9 mouse cellular contexts compared by ENCODE assay signal in genomic region chr6:90462841-90463227, GRCm38 (mm10). TPM values are rescaled to one million over a fixed set of nuclear protein-coding genes. Genes with fewer than 3 reads are reported as not detected.
A peak's percentile ranks its signal among the peaks of the same experiment; 100 is the strongest.
DNase-seq lines count a peak whose midpoint lies in the region; ATAC-seq and TF ChIP-seq lines count a peak whose summit lies in the region.
"Had no signal": no experiment of that assay in that cellular context is flagged by ENCODE, and none has a peak within 500 bp of the region (broad histone marks: within the 10 kb centered on the region; RNA-seq: fewer than 3 reads in every experiment).

No protein-coding gene starts in this region.

- ATAC-seq in forebrain, embryonic 11.5 days (replicated peaks; ENCODE audit: low FRiP score): peak; percentile 62
- ATAC-seq in intestine, embryonic 16.5 days: peak; percentile 45
- peak; percentile 31 for ATAC-seq in midbrain, embryonic 12.5 days (ENCODE audit: low FRiP score, low read depth)
- ATAC-seq in stomach, postnatal 0 days (ENCODE audit: low FRiP score, low TSS enrichment): peak; percentile 22

- TF ChIP-seq POLR2A in kidney, adult 2 months (IDR thresholded peaks at IDR 0.05; ENCODE audit: low read depth, low read length): peak; percentile 14

- peaks cover 1% of the 10 kb centered on the region; the same call in 1 of the 2 replicates for H3K36me3 ChIP-seq in kidney, adult 2 months (ENCODE audit: control insufficient read depth, insufficient read depth, low read length)
- H3K36me3 ChIP-seq in forebrain, embryonic 11.5 days (ENCODE audit: control insufficient read depth, insufficient read depth, low read length): no peaks in the 10 kb centered on the region
- H3K36me3 ChIP-seq in intestine, embryonic 16.5 days (ENCODE audit: control insufficient read depth, insufficient read depth, low read length): no peaks in the 10 kb centered on the region
- no peaks in the 10 kb centered on the region for H3K36me3 ChIP-seq in midbrain, embryonic 12.5 days
- peaks cover 4% of the 10 kb centered on the region; the same call in 1 of the 2 replicates for H3K36me3 ChIP-seq in stomach, postnatal 0 days (ENCODE audit: control insufficient read depth, insufficient read depth, low read length)

- peak overlapping the region; percentile 89 for H3K4me3 ChIP-seq in kidney, adult 2 months (ENCODE audit: insufficient read depth, low read depth, low read length)
- H3K4me3 ChIP-seq in forebrain, embryonic 11.5 days (ENCODE audit: low read depth, low read length): peak overlapping the region; percentile 59
- peak overlapping the region; percentile 68 for H3K4me3 ChIP-seq in intestine, embryonic 16.5 days (ENCODE audit: low read length)
- peak overlapping the region; percentile 67 for H3K4me3 ChIP-seq in midbrain, embryonic 12.5 days
- H3K4me3 ChIP-seq in stomach, postnatal 0 days (ENCODE audit: low read depth, low read length): peak overlapping the region; percentile 64

- TF ChIP-seq CTCF in kidney, adult 2 months (conservative IDR thresholded peaks at IDR 0.05; ENCODE audit: insufficient read depth, insufficient read length, low read depth, low read length): no peak
- TF ChIP-seq CTCF in stomach, postnatal 0 days (IDR thresholded peaks at IDR 0.05; ENCODE audit: low read depth): no peak

- peak overlapping the region; percentile 96 for H3K27ac ChIP-seq in kidney, adult 2 months (ENCODE audit: insufficient read depth, low read depth, low read length)
- H3K27ac ChIP-seq in forebrain, embryonic 11.5 days (ENCODE audit: low read depth, low read length): no peak overlapping the region
- H3K27ac ChIP-seq in intestine, embryonic 16.5 days (ENCODE audit: low read length): peak overlapping the region; percentile 11; the same call in 1 of the 2 replicates
- no peak overlapping the region for H3K27ac ChIP-seq in midbrain, embryonic 12.5 days (replicated peaks)
- peak overlapping the region; percentile 71 for H3K27ac ChIP-seq in stomach, postnatal 0 days (replicated peaks)

- H3K4me2 ChIP-seq in forebrain, embryonic 11.5 days (ENCODE audit: low read depth, low read length, severe bottlenecking): peak overlapping the region; percentile 100
- peak overlapping the region; percentile 100 for H3K4me2 ChIP-seq in intestine, embryonic 16.5 days (ENCODE audit: low read depth, low read length)
- peak overlapping the region; percentile 100 for H3K4me2 ChIP-seq in midbrain, embryonic 12.5 days (replicated peaks)
- peak overlapping the region; percentile 100 for H3K4me2 ChIP-seq in stomach, postnatal 0 days (replicated peaks; ENCODE audit: low read depth)

- WGBS in kidney, adult 2 months: 1% methylated on average over 38 of the region's 38 CpGs
- under 1% methylated on average over 37 of the region's 38 CpGs for WGBS in forebrain, embryonic 11.5 days
- WGBS in intestine, embryonic 16.5 days: under 1% methylated on average over 38 of the region's 38 CpGs
- WGBS in midbrain, embryonic 12.5 days: under 1% methylated on average over 37 of the region's 38 CpGs
- under 1% methylated on average over 32 of the region's 38 CpGs for WGBS in stomach, postnatal 0 days

- peaks cover 42% of the 10 kb centered on the region for H3K4me1 ChIP-seq in kidney, adult 2 months (ENCODE audit: control insufficient read depth, insufficient read depth, low read length)
- H3K4me1 ChIP-seq in forebrain, embryonic 11.5 days (replicated peaks; ENCODE audit: control insufficient read depth, insufficient read depth, low read length): peaks cover 6% of the 10 kb centered on the region; the same call in 1 of the 2 replicates
- H3K4me1 ChIP-seq in intestine, embryonic 16.5 days (ENCODE audit: control insufficient read depth, insufficient read depth, low read length): peaks cover 12% of the 10 kb centered on the region
- H3K4me1 ChIP-seq in midbrain, embryonic 12.5 days: peaks cover 12% of the 10 kb centered on the region
- H3K4me1 ChIP-seq in stomach, postnatal 0 days (replicated peaks; ENCODE audit: control insufficient read depth, insufficient read depth): no peaks in the 10 kb centered on the region

- peak; percentile 44 for DNase-seq in kidney, adult 2 months
- DNase-seq in kidney, postnatal 14 days: no peak
- DNase-seq in brain, adult 2 months (ENCODE audit: low read depth, low spot score): peak; percentile 63
- no peak for DNase-seq in forebrain, embryonic 11.5 days (ENCODE audit: low spot score)
- no peak for DNase-seq in stomach, postnatal 0 days (ENCODE audit: low spot score)
- no peak for DNase-seq in thymus, postnatal 10 days (ENCODE audit: low spot score in 2 of 2)

- no peaks in the 10 kb centered on the region for H3K9me3 ChIP-seq in forebrain, embryonic 11.5 days (ENCODE audit: control insufficient read depth, low read length)
- no peaks in the 10 kb centered on the region for H3K9me3 ChIP-seq in intestine, embryonic 16.5 days (ENCODE audit: control insufficient read depth, low read length)
- H3K9me3 ChIP-seq in midbrain, embryonic 12.5 days: no peaks in the 10 kb centered on the region
- no peaks in the 10 kb centered on the region for H3K9me3 ChIP-seq in stomach, postnatal 0 days (ENCODE audit: control insufficient read depth, low read length)

- TF ChIP-seq EP300 in stomach, postnatal 0 days (optimal IDR thresholded peaks at IDR 0.05): no peak

- no peaks in the 10 kb centered on the region for H3K27me3 ChIP-seq in kidney, adult 2 months (replicated peaks; ENCODE audit: control insufficient read depth, insufficient read depth, low read length)
- peaks cover 19% of the 10 kb centered on the region for H3K27me3 ChIP-seq in forebrain, embryonic 11.5 days (ENCODE audit: control insufficient read depth, insufficient read depth, low read length)
- H3K27me3 ChIP-seq in intestine, embryonic 16.5 days (replicated peaks; ENCODE audit: control insufficient read depth, insufficient read depth, low read length): peaks cover 16% of the 10 kb centered on the region
- H3K27me3 ChIP-seq in midbrain, embryonic 12.5 days: peaks cover 62% of the 10 kb centered on the region
- peaks cover 3% of the 10 kb centered on the region; the same call in 1 of the 2 replicates for H3K27me3 ChIP-seq in stomach, postnatal 0 days (ENCODE audit: control insufficient read depth, insufficient read depth, low read length)
- H3K27me3 ChIP-seq: Patski had no signal

- H3K9ac ChIP-seq in forebrain, embryonic 11.5 days (ENCODE audit: low read length): peak overlapping the region; percentile 48
- H3K9ac ChIP-seq in intestine, embryonic 16.5 days (ENCODE audit: low read depth, low read length): peak overlapping the region; percentile 75
- H3K9ac ChIP-seq in midbrain, embryonic 12.5 days (replicated peaks): peak overlapping the region; percentile 62
- peak overlapping the region; percentile 76 for H3K9ac ChIP-seq in stomach, postnatal 0 days (ENCODE audit: low read length)

RNA-seq across cellular contexts. Expression of gene Klf15, which starts 0.5 kb away (rescaled TPM):
- polyA plus RNA-seq in kidney, adult 2 months (2012; rRNA removed): 131 and 170 TPM in 2 replicates
- polyA plus RNA-seq in forebrain, embryonic 11.5 days (2014; fragmentation: Nextera tagmentation; extraction: Ambion mirVana): 2.8 and 3.0 TPM in 2 replicates
- 5.9 and 6.3 TPM in 2 replicates for polyA plus RNA-seq in intestine, embryonic 16.5 days (2015; fragmentation: Nextera tagmentation; extraction: Ambion mirVana)
- 5.3 and 5.5 TPM in 2 replicates for polyA plus RNA-seq in midbrain, embryonic 12.5 days (2016; fragmentation: Nextera tagmentation; extraction: Ambion mirVana)
- 4.1 and 4.2 TPM in 2 replicates for polyA plus RNA-seq in stomach, postnatal 0 days (2015; fragmentation: Nextera tagmentation; extraction: Ambion mirVana)

RNA-seq across cellular contexts. Expression of gene Aldh1l1, which starts 23.4 kb away (rescaled TPM):
- polyA plus RNA-seq in kidney, adult 2 months (2012; rRNA removed): 253 and 260 TPM in 2 replicates
- 1.2 and 2.8 TPM in 2 replicates for polyA plus RNA-seq in forebrain, embryonic 11.5 days (2014; fragmentation: Nextera tagmentation; extraction: Ambion mirVana)
- 27.4 and 32.7 TPM in 2 replicates for polyA plus RNA-seq in intestine, embryonic 16.5 days (2015; fragmentation: Nextera tagmentation; extraction: Ambion mirVana)
- polyA plus RNA-seq in midbrain, embryonic 12.5 days (2016; fragmentation: Nextera tagmentation; extraction: Ambion mirVana): 8.8 and 11.6 TPM in 2 replicates
- 6.6 and 7.6 TPM in 2 replicates for polyA plus RNA-seq in stomach, postnatal 0 days (2015; fragmentation: Nextera tagmentation; extraction: Ambion mirVana)

RNA-seq across cellular contexts. Expression of gene Cfap100, which starts 34.2 kb away (rescaled TPM):
- polyA plus RNA-seq in kidney, adult 2 months (2012; rRNA removed): 0.05 and 0.27 TPM in 2 replicates
- 1.2 and 1.8 TPM in 2 replicates for polyA plus RNA-seq in forebrain, embryonic 11.5 days (2014; fragmentation: Nextera tagmentation; extraction: Ambion mirVana)
- 0.27 and 0.32 TPM in 2 replicates for polyA plus RNA-seq in intestine, embryonic 16.5 days (2015; fragmentation: Nextera tagmentation; extraction: Ambion mirVana)
- polyA plus RNA-seq in midbrain, embryonic 12.5 days (2016; fragmentation: Nextera tagmentation; extraction: Ambion mirVana): 3.5 and 4.3 TPM in 2 replicates
- 0.30 and 0.34 TPM in 2 replicates for polyA plus RNA-seq in stomach, postnatal 0 days (2015; fragmentation: Nextera tagmentation; extraction: Ambion mirVana)

Comparison
In these comparisons a context has a peak if more than half of its experiments do, and no peak if none do; other contexts are left out.
1. DNase-seq: peak in kidney, adult 2 months (single experiment) and brain, adult 2 months (single experiment); none in kidney, postnatal 14 days (single experiment), forebrain, embryonic 11.5 days (single experiment), stomach, postnatal 0 days (single experiment) and thymus, postnatal 10 days (0 of 2).
2. H3K27ac ChIP-seq: peak in kidney, adult 2 months (single experiment), intestine, embryonic 16.5 days (single experiment) and stomach, postnatal 0 days (single experiment); none in forebrain, embryonic 11.5 days (single experiment) and midbrain, embryonic 12.5 days (single experiment).
3. RNA of gene Klf15, which starts 0.5 kb away (polyA plus RNA-seq): 131 to 170 TPM in kidney, adult 2 months; 5.9 to 6.3 TPM in intestine, embryonic 16.5 days, 5.3 to 5.5 TPM in midbrain, embryonic 12.5 days, 4.1 to 4.2 TPM in stomach, postnatal 0 days and 2.8 to 3.0 TPM in forebrain, embryonic 11.5 days; every median in the first group is over 10 times any median in the second.
4. Peak in every context shown above with its lines, with median percentiles within 50 percentile points of each other: H3K4me3 ChIP-seq, ATAC-seq, H3K4me2 ChIP-seq and H3K9ac ChIP-seq.